Mouse (Mus musculus): ENCODE measurements at regions not wholly inside any gene's neighbourhood (a gene's known extent, or its start where the extent isn't known, plus 50 kb on each side); places are given as distances from the start of the nearest gene placed in this dataset.

DNA sequence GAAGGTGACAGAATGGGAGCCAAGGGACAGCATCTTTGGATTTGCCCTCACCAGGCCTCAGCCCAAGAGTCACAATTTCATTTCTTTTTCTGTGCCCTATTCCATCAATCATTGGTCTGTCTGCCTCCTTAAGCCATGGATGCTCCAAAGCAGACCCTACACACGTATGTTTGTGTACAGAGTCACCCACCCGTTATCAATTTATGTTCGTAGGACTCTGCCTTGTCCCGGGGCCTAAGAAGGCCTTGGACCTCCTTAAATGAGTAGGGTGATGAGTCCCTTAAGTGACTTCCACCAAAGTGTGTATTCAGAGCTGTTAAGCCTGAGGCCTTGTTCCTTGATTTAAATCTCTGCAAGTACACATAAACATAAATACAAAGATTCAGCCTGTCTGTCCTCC lies 50.1 kb upstream of the Polg start:
- TF ChIP-seq CTCF (IDR thresholded peaks at IDR 0.05 in 2 of 3, conservative IDR thresholded peaks at IDR 0.05 in 1 of 3; ENCODE audit: control insufficient read depth in 1 of 3, insufficient read depth in 1 of 3, low read depth in 2 of 3, low read length in 3 of 3, poor library complexity in 1 of 3, severe bottlenecking in 1 of 3) (no peak), POLR2A (IDR thresholded peaks at IDR 0.05; ENCODE audit: control insufficient read depth in 1 of 2, insufficient read depth in 1 of 2, low read depth in 1 of 2, low read length in 2 of 2, poor library complexity in 1 of 2) (no peak), POLR2AphosphoS2 (IDR thresholded peaks at IDR 0.05; ENCODE audit: low read length) (no peak), TAL1 (IDR thresholded peaks at IDR 0.05; ENCODE audit: low read length) (no peak), ZNF384 (IDR thresholded peaks at IDR 0.05; ENCODE audit: low read depth, low read length) (no peak), USF2 (IDR thresholded peaks at IDR 0.05; ENCODE audit: borderline replicate concordance in 1 of 2, insufficient read depth in 1 of 2, low read depth in 1 of 2, low read length in 2 of 2) (no peak)

All from MEL (cell line).